Mouse (Mus musculus): Measurements from ENCODE around the gene Slc27a2. TPM values are rescaled to one million over a fixed set of nuclear protein-coding genes. Genes with fewer than 3 reads are reported as not detected.

The Slc27a2 gene
- polyA plus RNA-seq (2015; fragmentation: Nextera tagmentation; extraction: Ambion mirVana) = 69.6 and 80.9 TPM in 2 replicates

- 1% methylated on average over 59 of the region's 61 CpGs for WGBS
- ATAC-seq (ENCODE audit: low FRiP score, low TSS enrichment) = peak; percentile 68
- Histone ChIP-seq H3K9me3 (ENCODE audit: low read length) (no peaks in the 10 kb centered on the region), H3K9ac (replicated peaks; ENCODE audit: low read length) (peak within 1 kb of the TSS; percentile 65), H3K4me2 (replicated peaks; ENCODE audit: low read depth, low read length) (peak within 1 kb of the TSS; percentile 96), H3K4me3 (ENCODE audit: low read length) (peak within 1 kb of the TSS; percentile 62), H3K27ac (ENCODE audit: low read length) (no peak within 1 kb of the TSS), H3K27me3 (ENCODE audit: insufficient read depth, low read length) (peaks cover 40% of the 10 kb centered on the region), H3K36me3 (ENCODE audit: insufficient read depth, low read length) (no peaks in the 10 kb centered on the region), H3K4me1 (ENCODE audit: insufficient read depth, low read length) (peaks cover 3% of the 10 kb centered on the region; the same call in 1 of the 2 replicates)
Measured at GRCm38 (mm10) chr2:126552357-126553290, at the start of gene Slc27a2. TSS of gene Slc27a2 (plus strand) at chr2:126552407.

GRCm38 (mm10) chr2:126505156-126505555 is 47.1 kb upstream of the Slc27a2 start:
- no peaks in the 10 kb centered on the region for H3K27me3 ChIP-seq (ENCODE audit: insufficient read depth, low read length)
- H3K4me1 ChIP-seq (ENCODE audit: insufficient read depth, low read length) = no peaks in the 10 kb centered on the region
- WGBS = 86% methylated on average over 1 of the region's 1 CpGs
- ATAC-seq (ENCODE audit: low FRiP score, low TSS enrichment) = no peak
- no peak overlapping the region for H3K27ac ChIP-seq (ENCODE audit: low read length)
- H3K4me2 ChIP-seq (replicated peaks; ENCODE audit: low read depth, low read length) = no peak overlapping the region
- H3K36me3 ChIP-seq (ENCODE audit: insufficient read depth, low read length) = no peaks in the 10 kb centered on the region
- no peak overlapping the region for H3K4me3 ChIP-seq (ENCODE audit: low read length)
- no peaks in the 10 kb centered on the region for H3K9me3 ChIP-seq (ENCODE audit: low read length)
- H3K9ac ChIP-seq (replicated peaks; ENCODE audit: low read length) = no peak overlapping the region

GRCm38 (mm10) chr2:126507477-126507876 is 44.7 kb upstream of the Slc27a2 start:
- no peak for ATAC-seq (ENCODE audit: low FRiP score, low TSS enrichment)
- no peak overlapping the region for H3K4me2 ChIP-seq (replicated peaks; ENCODE audit: low read depth, low read length)
- no peaks in the 10 kb centered on the region for H3K4me1 ChIP-seq (ENCODE audit: insufficient read depth, low read length)
- no peaks in the 10 kb centered on the region for H3K9me3 ChIP-seq (ENCODE audit: low read length)
- H3K4me3 ChIP-seq (ENCODE audit: low read length) = no peak overlapping the region
- H3K36me3 ChIP-seq (ENCODE audit: insufficient read depth, low read length) = no peaks in the 10 kb centered on the region
- H3K9ac ChIP-seq (replicated peaks; ENCODE audit: low read length) = no peak overlapping the region
- H3K27ac ChIP-seq (ENCODE audit: low read length) = no peak overlapping the region
- H3K27me3 ChIP-seq (ENCODE audit: insufficient read depth, low read length) = no peaks in the 10 kb centered on the region
- WGBS = 89% methylated on average over 5 of the region's 5 CpGs

DNA sequence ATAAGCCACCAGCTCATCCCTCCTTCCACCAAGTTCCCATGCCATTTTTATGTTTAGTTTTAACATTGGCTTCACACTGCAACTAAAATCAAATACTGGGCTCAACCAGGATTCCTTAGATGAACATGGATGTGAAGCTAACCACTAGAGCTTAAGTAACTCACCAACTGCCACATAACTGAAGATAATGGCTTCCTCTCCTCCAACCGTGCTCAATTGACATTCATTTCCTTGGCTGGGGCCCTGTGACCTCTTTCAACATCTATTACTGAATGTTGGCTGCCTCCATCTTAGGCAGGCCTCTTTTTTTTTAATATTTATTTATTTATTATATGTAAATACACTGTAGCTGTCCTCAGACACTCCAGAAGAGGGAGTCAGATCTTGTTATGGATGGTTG is 44.0 kb upstream of the Slc27a2 start:
- Histone ChIP-seq H3K36me3 (ENCODE audit: insufficient read depth, low read length) (no peaks in the 10 kb centered on the region), H3K4me2 (replicated peaks; ENCODE audit: low read depth, low read length) (no peak overlapping the region), H3K27ac (ENCODE audit: low read length) (no peak overlapping the region), H3K27me3 (ENCODE audit: insufficient read depth, low read length) (no peaks in the 10 kb centered on the region), H3K9me3 (ENCODE audit: low read length) (no peaks in the 10 kb centered on the region), H3K9ac (replicated peaks; ENCODE audit: low read length) (no peak overlapping the region), H3K4me1 (ENCODE audit: insufficient read depth, low read length) (no peaks in the 10 kb centered on the region), H3K4me3 (ENCODE audit: low read length) (no peak overlapping the region)
- 56% methylated on average over 1 of the region's 1 CpGs for WGBS
- ATAC-seq (ENCODE audit: low FRiP score, low TSS enrichment) = no peak

DNA sequence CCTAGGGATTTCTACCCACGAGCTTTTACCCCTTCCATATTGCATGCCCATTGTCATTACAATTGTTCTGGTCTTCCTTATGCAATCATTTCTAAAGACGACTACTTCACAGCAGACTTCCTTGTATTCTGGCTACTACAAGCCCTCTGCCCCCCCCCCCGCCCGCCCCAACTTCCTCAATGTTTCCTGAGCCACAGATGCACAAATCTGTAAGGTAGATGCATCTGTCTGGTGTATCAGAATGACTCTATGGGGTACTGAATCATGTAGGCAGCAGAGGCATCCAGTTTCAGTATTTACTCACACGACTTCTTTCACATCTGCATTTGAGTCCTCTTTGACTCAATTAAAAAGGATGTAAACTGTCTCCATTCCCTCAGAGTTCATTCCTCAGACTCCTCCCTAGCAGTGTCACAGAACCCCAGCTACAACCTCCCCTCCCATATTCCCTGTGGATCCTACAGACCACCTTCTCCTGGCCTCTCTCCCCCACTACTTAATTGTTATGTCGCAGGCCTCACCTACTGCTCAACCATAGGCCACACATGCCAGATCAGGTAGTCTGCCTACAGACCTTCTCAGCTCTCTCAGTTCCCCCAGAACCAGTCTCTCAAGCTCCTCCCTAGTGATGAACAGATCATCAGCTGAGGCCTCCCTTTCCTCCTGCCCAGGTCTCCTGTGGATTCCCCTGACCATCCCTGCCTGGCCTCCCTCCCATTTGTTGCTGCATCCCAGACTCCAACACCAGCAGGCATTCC is 37.0 kb upstream of the Slc27a2 start:
- WGBS = 62% methylated on average over 6 of the region's 6 CpGs
- Histone ChIP-seq H3K36me3 (ENCODE audit: insufficient read depth, low read length) (no peaks in the 10 kb centered on the region), H3K4me1 (ENCODE audit: insufficient read depth, low read length) (no peaks in the 10 kb centered on the region), H3K9ac (replicated peaks; ENCODE audit: low read length) (no peak overlapping the region), H3K4me2 (replicated peaks; ENCODE audit: low read depth, low read length) (no peak overlapping the region), H3K27ac (ENCODE audit: low read length) (no peak overlapping the region), H3K9me3 (ENCODE audit: low read length) (no peaks in the 10 kb centered on the region), H3K4me3 (ENCODE audit: low read length) (no peak overlapping the region), H3K27me3 (ENCODE audit: insufficient read depth, low read length) (no peaks in the 10 kb centered on the region)
- ATAC-seq (ENCODE audit: low FRiP score, low TSS enrichment) = no peak

GRCm38 (mm10) chr2:126519872-126520581 is 32.2 kb upstream of the Slc27a2 start:
- Histone ChIP-seq H3K4me3 (ENCODE audit: low read length) (no peak overlapping the region), H3K27ac (ENCODE audit: low read length) (no peak overlapping the region), H3K4me2 (replicated peaks; ENCODE audit: low read depth, low read length) (no peak overlapping the region), H3K9ac (replicated peaks; ENCODE audit: low read length) (no peak overlapping the region), H3K36me3 (ENCODE audit: insufficient read depth, low read length) (no peaks in the 10 kb centered on the region), H3K9me3 (ENCODE audit: low read length) (no peaks in the 10 kb centered on the region), H3K4me1 (ENCODE audit: insufficient read depth, low read length) (no peaks in the 10 kb centered on the region), H3K27me3 (ENCODE audit: insufficient read depth, low read length) (no peaks in the 10 kb centered on the region)
- WGBS = 71% methylated on average over 11 of the region's 11 CpGs
- ATAC-seq (ENCODE audit: low FRiP score, low TSS enrichment) = no peak

DNA sequence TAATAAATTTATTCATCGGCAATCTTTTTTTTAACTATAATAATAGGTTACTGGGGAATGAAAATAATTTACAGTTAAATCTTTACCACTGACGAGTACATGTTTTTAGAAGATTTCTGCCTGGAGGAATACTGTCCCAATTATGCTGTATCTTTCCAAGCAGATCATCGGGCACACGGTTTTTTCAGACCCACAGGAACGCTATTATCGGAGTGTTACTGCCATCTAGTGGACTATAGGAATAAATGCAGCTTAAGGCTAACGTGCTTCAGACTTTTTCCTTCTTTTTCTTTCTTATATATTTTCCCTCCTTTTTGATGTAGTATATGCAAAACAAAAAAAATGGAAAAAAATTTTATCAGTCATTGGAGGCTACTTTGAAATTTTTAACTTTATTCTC is 31.4 kb upstream of the Slc27a2 start:
- Histone ChIP-seq H3K9ac (replicated peaks; ENCODE audit: low read length) (no peak overlapping the region), H3K27me3 (ENCODE audit: insufficient read depth, low read length) (no peaks in the 10 kb centered on the region), H3K9me3 (ENCODE audit: low read length) (no peaks in the 10 kb centered on the region), H3K36me3 (ENCODE audit: insufficient read depth, low read length) (no peaks in the 10 kb centered on the region), H3K27ac (ENCODE audit: low read length) (no peak overlapping the region), H3K4me1 (ENCODE audit: insufficient read depth, low read length) (no peaks in the 10 kb centered on the region), H3K4me3 (ENCODE audit: low read length) (no peak overlapping the region), H3K4me2 (replicated peaks; ENCODE audit: low read depth, low read length) (no peak overlapping the region)
- WGBS = 13% methylated on average over 7 of the region's 7 CpGs
- ATAC-seq (ENCODE audit: low FRiP score, low TSS enrichment) = no peak

DNA sequence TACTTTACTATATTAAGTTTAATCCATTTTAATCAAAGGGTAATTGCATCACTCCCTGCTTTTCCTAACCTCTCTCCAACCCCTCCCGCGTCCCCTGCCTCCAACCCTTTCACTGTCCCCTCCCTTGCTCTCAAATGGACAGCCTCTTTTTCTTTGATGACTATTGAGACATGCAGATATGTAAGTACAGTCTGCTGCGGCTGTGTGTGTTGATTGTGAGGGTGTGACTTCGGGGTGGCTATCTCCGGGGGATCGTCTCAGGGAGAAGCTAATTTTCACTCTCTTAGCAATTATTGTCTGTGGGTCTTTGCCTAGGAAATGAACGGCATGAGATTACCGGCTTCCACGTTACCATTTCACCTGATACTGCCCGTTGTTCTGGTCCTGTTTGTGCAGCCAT is 30.7 kb upstream of the Slc27a2 start:
- H3K9me3 ChIP-seq (ENCODE audit: low read length) = no peaks in the 10 kb centered on the region
- H3K4me2 ChIP-seq (replicated peaks; ENCODE audit: low read depth, low read length) = no peak overlapping the region
- no peak overlapping the region for H3K27ac ChIP-seq (ENCODE audit: low read length)
- no peaks in the 10 kb centered on the region for H3K36me3 ChIP-seq (ENCODE audit: insufficient read depth, low read length)
- H3K27me3 ChIP-seq (ENCODE audit: insufficient read depth, low read length) = no peaks in the 10 kb centered on the region
- WGBS = 74% methylated on average over 10 of the region's 10 CpGs
- no peak overlapping the region for H3K4me3 ChIP-seq (ENCODE audit: low read length)
- H3K4me1 ChIP-seq (ENCODE audit: insufficient read depth, low read length) = no peaks in the 10 kb centered on the region
- no peak for ATAC-seq (ENCODE audit: low FRiP score, low TSS enrichment)
- no peak overlapping the region for H3K9ac ChIP-seq (replicated peaks; ENCODE audit: low read length)

GRCm38 (mm10) chr2:126522056-126522455 is 30.2 kb upstream of the Slc27a2 start:
- no peaks in the 10 kb centered on the region for H3K4me1 ChIP-seq (ENCODE audit: insufficient read depth, low read length)
- H3K4me3 ChIP-seq (ENCODE audit: low read length) = no peak overlapping the region
- H3K4me2 ChIP-seq (replicated peaks; ENCODE audit: low read depth, low read length) = no peak overlapping the region
- no peak for ATAC-seq (ENCODE audit: low FRiP score, low TSS enrichment)
- no peaks in the 10 kb centered on the region for H3K36me3 ChIP-seq (ENCODE audit: insufficient read depth, low read length)
- no peaks in the 10 kb centered on the region for H3K27me3 ChIP-seq (ENCODE audit: insufficient read depth, low read length)
- no peak overlapping the region for H3K27ac ChIP-seq (ENCODE audit: low read length)
- WGBS = 67% methylated on average over 8 of the region's 8 CpGs
- no peaks in the 10 kb centered on the region for H3K9me3 ChIP-seq (ENCODE audit: low read length)
- H3K9ac ChIP-seq (replicated peaks; ENCODE audit: low read length) = no peak overlapping the region

Data from kidney, embryonic 16.5 days (tissue).